Mouse (Mus musculus) adrenal gland, adult 10 weeks (tissue): Measurements from ENCODE around the gene Tmem98. TPM values are rescaled to one million over a fixed set of nuclear protein-coding genes. Genes with fewer than 3 reads are reported as not detected.

ENCODE experiments used
- polyA plus RNA-seq: library from polyadenylated mRNA; stranded (reverse); fragments of 350-450 nt; fragmentation: Illumina TruSeq; extraction: RNeasy Lipid Tissue Mini Kit (QIAGEN cat#74804); gene quantifications from one replicate; pipeline ENCODE4 v1.2.3, GENCODE M21; 2014; ENCODE audit warnings: low read depth, low replicate concordance

Tmem98 gene
- 26.9 TPM for polyA plus RNA-seq

DNA sequence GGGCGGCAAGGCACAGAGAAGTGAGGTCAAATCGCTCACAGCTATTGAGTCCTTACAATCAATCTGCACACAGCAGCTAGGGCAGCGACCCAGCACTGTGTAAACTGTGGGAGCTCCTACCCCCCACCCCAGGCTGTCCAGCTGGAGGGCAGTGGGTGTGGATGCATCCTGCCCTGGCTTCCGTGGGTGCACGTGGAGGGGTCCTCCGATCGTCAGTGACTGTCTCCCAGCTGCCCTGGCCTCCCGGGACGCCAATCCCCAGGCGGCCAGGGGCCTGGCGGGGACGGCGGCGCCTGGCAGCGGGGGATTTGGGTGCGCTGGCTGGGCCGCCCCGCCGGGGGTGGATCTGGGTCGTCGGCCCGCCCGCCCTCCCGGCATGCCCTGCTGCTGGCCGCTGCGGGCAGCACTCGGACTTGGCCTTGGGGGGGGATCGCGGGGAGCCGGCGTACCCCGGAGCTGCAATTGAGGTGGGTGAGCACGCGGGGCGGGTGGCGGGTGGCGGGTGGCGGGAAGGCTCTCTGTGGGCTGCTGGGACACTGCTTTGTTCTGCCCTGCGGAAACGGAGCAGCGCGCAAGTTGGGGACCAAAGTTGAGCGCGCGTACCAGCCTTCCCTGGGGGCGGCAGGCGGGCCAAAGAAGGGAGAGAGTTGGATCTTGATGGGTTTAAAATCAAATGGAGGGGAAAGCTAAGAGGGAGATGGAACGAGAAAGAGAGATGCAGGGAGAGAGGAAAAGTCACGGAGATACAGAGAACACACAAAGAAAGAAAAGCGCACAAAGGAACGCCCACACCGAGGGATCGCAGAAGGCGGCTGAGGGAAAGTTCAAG, at the start of gene Tmem98:
Gene Tmem98 (plus strand): TSS at position 183 of the 829 bp plus-strand sequence.

DNA sequence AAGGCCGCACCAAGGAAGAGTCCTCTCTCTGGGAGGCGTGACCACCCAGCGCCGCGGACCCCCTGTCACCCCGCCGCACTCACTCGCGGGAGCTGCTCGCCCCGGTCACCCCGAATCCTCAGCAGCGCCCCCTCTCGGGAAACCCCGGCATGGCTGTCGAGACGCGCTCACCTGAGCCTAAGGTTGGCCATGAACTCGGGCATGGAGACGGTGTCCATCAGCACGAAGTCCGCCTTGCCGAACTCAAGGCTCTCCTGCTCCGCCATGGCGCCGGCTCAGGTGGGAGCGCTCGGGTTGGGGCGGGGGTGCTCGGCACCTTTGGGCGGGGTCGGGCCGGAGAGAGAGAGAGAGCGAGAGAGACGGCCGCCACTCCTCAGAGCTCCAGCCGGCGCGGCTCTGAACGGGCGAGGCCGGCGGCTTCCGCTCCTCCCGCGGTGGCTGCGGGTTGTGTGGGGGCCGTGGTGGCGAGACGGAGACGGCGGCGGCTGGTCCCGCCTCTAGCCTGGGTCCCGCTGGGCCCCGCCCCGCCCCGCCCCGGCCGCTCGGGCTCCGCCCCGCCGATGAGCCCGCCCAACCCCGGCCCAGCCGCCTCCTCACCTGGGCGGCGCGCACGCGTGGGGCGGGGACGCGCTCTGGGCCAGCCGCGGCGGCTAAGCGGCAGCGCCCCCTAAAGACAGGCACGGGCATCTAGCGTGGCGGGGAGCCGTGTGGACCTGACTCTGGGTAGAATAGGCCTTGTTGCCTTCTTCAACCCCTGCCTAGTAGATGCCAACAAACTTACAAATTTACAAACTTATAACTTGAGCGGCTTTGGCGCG, 30.2 kb upstream of the Tmem98 start, which contains the start of gene Myo1d:
Gene Myo1d (minus strand): TSS at position 499 of the 818 bp plus-strand sequence.

DNA sequence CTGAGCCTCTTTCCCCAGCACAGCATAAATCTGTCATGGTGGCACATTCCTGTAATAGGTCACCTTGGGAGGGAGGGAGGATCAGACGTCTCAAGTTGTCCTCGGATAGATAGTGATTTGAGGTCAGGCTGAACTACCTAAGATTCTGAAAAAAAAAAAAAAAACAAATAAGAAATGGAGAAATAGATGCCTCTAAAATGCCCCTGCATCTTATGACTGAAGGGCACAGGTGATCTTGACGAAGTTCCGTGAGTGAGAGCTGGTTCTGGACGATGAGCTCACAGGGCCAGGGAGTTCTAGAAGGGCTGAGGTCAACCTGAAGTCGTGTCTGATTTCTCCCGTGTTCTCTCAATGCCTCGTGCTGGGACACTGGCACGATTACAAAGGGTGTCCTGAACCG, 48.1 kb downstream of the Tmem98 start, which contains the start of gene Spaca3:
Gene Spaca3 (plus strand): TSS at position 301 of the 400 bp plus-strand sequence.

Other genes starting within 250 kb of the Tmem98 start
- 49.7 TPM for gene Myo1d, start 30.1 kb upstream of the Tmem98 start, polyA plus RNA-seq
- not detected for gene Spaca3, start 48.2 kb downstream of the Tmem98 start, polyA plus RNA-seq